Mouse (Mus musculus) naive thymus-derived CD4-positive, alpha-beta T cell, adult 5 months (primary cell): ENCODE results near the gene Gm11733. TPM values are rescaled to one million over a fixed set of nuclear protein-coding genes. Genes with fewer than 3 reads are reported as not detected.

ENCODE experiments used
- polyA plus RNA-seq: library from polyadenylated mRNA; unstranded; fragments of 100-300 nt; shearing (Covaris generic); gene quantifications from one replicate; pipeline ENCODE4 v1.2.1, GENCODE M21; 2017

Gm11733 gene
- polyA plus RNA-seq = not detected

DNA sequence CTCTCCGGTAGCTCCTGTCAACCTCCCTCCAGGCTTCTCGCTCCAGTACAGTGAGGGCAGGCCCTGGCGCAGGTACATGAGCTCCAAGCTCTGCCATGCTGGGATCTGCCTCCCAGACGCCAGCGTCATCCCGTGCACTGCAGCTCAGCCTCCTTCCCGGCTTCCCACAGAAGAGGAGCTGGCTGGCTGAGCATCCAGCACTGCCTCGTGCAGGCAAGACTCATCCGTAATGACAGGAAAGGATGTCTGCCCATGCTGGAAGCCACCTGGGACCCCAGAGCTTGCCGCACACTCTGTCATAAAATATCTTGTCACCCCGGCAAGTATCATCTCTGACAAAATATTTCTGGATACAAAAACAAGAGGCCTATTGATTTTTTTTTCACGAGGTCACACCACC, at the start of gene Gm11733:
Gm11733 (plus strand) TSS at position 171 of the 400 bp plus-strand sequence.

Other genes with a start within 250 kb of the Gm11733 start
- 26.9 TPM for gene Tnrc6c, start 169.9 kb downstream of the Gm11733 start, polyA plus RNA-seq